Mouse (Mus musculus): ENCODE measurements at regions not wholly inside any gene's neighbourhood (a gene's known extent, or its start where the extent isn't known, plus 50 kb on each side); places are given as distances from the start of the nearest gene placed in this dataset.

DNA sequence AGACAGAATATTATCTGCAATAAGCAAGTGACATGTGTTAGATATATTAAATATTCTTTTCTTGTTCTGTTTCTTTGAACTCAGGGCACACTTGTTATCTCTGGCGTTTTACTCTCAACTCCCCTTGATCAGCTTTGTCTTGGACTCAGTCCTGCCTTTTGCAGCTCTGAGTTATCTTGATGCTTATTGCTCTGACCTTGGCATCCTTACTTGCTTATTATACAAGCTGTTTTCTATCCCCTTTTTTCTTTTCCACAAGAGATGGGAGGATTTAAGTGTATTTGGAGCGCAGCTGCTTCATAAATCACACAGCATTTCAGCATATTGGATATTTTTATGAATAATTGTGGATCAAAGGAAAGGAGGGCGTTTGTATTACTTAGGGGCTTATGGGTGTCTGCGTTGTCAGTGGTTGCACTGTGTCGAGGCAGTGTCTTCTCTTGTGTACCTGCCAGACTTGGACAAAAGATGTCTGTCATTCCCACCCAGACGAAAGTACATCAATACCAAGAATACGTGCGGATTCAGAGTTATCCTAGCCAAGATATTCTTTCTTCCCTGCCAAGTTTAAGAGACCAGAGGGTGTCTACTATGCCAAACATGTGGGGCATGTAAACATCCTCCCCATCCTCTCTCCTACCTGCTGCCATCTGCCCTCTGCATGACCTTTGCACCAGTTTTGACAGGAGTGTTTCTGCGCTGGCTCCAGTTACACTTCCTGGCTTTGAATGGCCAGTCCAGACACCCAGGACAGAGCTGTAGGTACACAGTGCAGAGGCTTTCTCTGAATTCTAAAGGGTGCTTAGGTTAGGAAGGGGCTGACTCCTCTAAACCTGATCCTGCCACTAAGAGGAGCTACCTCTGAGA, 709.3 kb upstream of the Slit2 start:
- H3K9me3 ChIP-seq (replicated peaks) = no peaks in the 10 kb centered on the region
- no peaks in the 10 kb centered on the region for H3K4me1 ChIP-seq
- no peak overlapping the region for H3K9ac ChIP-seq
- ATAC-seq (ENCODE audit: low FRiP score) = no peak
- no peak overlapping the region for H3K4me3 ChIP-seq
- H3K36me3 ChIP-seq = no peaks in the 10 kb centered on the region
- 69% methylated on average over 9 of the region's 9 CpGs for WGBS
- H3K27ac ChIP-seq = no peak overlapping the region
- H3K27me3 ChIP-seq = no peaks in the 10 kb centered on the region
- H3K4me2 ChIP-seq (replicated peaks) = no peak overlapping the region

DNA sequence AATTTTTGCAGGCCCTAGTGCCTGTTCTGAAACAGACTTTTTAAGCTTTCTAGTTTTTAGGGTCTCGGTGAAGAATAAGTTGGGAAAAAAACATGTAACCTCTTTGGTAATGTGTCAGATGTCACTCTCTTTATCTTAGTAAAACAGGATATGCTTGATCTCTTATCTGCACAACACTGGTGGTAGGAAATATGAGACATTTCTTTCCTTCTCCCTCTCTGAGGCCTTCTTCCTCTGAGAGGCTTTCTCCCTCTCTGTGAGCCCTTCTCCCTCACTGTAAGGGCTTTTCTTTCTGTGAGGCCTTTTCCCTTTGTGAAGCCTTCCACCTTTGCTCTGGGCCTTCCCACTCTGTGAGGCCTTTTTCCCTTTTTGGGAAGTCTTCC, 708.7 kb upstream of the Slit2 start:
- Histone ChIP-seq H3K27me3 (no peaks in the 10 kb centered on the region), H3K4me1 (no peaks in the 10 kb centered on the region), H3K9ac (no peak overlapping the region), H3K36me3 (no peaks in the 10 kb centered on the region), H3K4me3 (no peak overlapping the region), H3K27ac (no peak overlapping the region), H3K4me2 (replicated peaks) (no peak overlapping the region), H3K9me3 (replicated peaks) (no peaks in the 10 kb centered on the region)
- no peak for ATAC-seq (ENCODE audit: low FRiP score)
- 73% methylated on average over 1 of the region's 1 CpGs for WGBS

DNA sequence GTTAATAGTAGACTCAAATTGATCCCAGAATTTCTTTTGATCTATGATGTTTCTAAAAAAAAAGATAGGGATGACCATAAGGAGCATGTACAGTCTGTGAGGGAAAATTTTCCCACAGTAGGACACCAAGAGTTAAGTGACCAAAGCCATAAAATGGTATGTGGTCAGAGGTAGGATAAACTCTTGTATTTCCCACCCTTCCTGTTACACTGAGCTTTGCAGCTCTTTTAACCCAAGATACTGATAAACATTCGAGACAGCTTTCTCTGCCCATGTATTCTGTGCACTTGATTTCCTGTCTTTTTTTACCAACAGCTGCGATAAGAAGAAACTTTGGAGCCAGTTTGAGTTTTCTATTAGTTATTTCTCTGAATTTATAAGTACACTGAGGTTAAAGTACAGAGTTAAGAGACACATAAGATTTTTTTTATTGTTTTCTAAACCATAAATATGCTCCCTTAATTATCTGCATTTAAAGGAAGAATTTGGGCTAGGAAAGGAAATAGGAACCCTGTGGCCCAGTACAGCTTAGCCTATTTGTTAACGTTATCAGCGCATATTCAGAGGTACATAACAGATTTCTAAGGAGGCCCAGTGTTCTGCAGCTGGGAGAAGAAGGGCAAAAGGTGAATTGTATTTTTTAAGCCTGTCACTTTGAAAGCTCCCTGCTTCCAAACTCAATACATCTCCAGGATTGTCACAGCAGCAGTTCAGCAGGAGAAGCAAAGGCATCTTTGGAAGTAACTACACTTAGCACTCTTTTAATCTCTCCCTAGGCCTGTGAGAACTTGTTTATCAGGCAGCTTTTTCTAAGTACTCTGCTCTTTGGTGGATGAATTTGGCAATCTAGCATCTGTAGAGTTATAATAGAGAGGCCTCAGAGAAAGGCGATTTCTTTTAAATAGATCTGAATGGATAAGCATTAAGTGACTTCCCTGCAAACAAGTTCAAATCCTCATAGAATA, 706.4 kb upstream of the Slit2 start:
- no peaks in the 10 kb centered on the region for H3K4me1 ChIP-seq
- no peak overlapping the region for H3K9ac ChIP-seq
- WGBS = 58% methylated on average over 5 of the region's 5 CpGs

DNA sequence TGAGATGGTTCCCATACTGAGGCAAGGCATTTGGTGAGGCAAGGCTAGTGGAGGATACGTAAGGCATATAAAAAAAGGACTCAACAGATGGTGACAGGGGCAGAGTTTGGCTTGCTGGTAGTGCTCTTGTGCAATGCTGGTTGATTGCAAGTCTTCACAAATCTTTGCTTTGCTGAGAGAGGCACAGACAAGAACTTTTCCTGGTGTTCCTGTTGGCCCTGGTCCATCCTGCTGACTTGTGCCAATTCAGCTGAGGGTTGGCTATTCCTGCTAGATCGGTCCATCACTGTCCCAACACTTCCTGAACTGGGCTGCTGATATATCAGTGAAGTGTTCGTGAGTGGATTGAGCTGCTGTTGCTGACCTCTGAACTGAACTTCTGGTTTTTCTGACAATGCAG, 703.3 kb upstream of the Slit2 start:
- H3K4me3 ChIP-seq = no peak overlapping the region
- ATAC-seq (ENCODE audit: low FRiP score) = no peak
- 91% methylated on average over 3 of the region's 3 CpGs for WGBS
- no peak overlapping the region for H3K9ac ChIP-seq
- H3K27ac ChIP-seq = no peak overlapping the region
- no peaks in the 10 kb centered on the region for H3K36me3 ChIP-seq
- H3K4me1 ChIP-seq = no peaks in the 10 kb centered on the region
- H3K9me3 ChIP-seq (replicated peaks) = no peaks in the 10 kb centered on the region
- no peaks in the 10 kb centered on the region for H3K27me3 ChIP-seq
- H3K4me2 ChIP-seq (replicated peaks) = no peak overlapping the region

More for the DNA sequence above, 706.4 kb upstream of the Slit2 start:
- ATAC-seq (ENCODE audit: low FRiP score) = no peak
- no peak overlapping the region for H3K4me2 ChIP-seq (replicated peaks)
- no peaks in the 10 kb centered on the region for H3K9me3 ChIP-seq (replicated peaks)
- H3K27me3 ChIP-seq = no peaks in the 10 kb centered on the region
- H3K27ac ChIP-seq = no peak overlapping the region
- no peak overlapping the region for H3K4me3 ChIP-seq
- no peaks in the 10 kb centered on the region for H3K36me3 ChIP-seq

DNA sequence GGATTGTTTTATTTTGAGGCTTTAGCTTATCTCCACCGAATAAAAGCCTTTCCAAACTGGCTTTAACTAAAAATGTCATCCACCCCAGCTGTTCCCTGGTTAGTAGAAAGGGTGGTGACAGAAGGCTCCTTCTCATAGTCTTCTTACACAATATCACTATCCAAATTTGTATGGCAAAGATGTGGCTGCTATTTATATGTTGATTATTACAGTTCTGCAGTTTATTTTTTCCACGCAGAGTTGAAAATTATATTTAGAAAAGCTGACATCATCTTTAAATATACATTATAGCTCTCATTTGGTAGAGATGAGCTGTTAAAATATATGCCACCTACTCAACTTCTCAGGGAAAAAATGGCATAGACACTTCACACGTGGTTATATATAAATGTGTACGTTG, 683.3 kb upstream of the Slit2 start:
- no peaks in the 10 kb centered on the region for H3K9me3 ChIP-seq (replicated peaks)
- H3K4me3 ChIP-seq = no peak overlapping the region
- H3K4me1 ChIP-seq = no peaks in the 10 kb centered on the region
- H3K27ac ChIP-seq = no peak overlapping the region
- no peak overlapping the region for H3K4me2 ChIP-seq (replicated peaks)
- ATAC-seq (ENCODE audit: low FRiP score) = no peak
- H3K9ac ChIP-seq = no peak overlapping the region
- H3K27me3 ChIP-seq = no peaks in the 10 kb centered on the region
- WGBS = 85% methylated on average over 4 of the region's 4 CpGs
- no peaks in the 10 kb centered on the region for H3K36me3 ChIP-seq

DNA sequence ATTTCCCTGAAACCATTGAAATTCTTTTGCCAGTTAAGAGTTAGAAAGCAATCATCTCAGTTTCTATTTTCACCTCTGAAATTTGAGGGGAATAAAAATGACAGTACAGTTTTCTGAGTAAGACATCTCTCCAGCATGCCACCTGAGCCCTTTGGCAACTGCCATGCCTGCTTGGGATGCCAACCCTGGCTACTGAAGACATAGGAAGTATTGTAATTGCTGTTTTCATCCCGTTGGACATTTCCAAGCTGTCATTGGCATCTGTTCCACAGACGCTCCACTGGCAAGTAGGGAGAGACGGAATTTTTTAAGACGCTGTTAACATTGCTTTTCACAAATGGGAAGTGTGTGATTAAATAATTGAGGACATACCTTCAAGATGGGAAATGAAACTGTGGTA, 665.4 kb upstream of the Slit2 start:
- no peak overlapping the region for H3K4me2 ChIP-seq (replicated peaks)
- H3K27ac ChIP-seq = no peak overlapping the region
- H3K9me3 ChIP-seq (replicated peaks) = no peaks in the 10 kb centered on the region
- H3K36me3 ChIP-seq = no peaks in the 10 kb centered on the region
- ATAC-seq (ENCODE audit: low FRiP score) = no peak
- 85% methylated on average over 4 of the region's 4 CpGs for WGBS
- H3K9ac ChIP-seq = no peak overlapping the region
- no peaks in the 10 kb centered on the region for H3K4me1 ChIP-seq
- no peaks in the 10 kb centered on the region for H3K27me3 ChIP-seq
- H3K4me3 ChIP-seq = no peak overlapping the region

DNA sequence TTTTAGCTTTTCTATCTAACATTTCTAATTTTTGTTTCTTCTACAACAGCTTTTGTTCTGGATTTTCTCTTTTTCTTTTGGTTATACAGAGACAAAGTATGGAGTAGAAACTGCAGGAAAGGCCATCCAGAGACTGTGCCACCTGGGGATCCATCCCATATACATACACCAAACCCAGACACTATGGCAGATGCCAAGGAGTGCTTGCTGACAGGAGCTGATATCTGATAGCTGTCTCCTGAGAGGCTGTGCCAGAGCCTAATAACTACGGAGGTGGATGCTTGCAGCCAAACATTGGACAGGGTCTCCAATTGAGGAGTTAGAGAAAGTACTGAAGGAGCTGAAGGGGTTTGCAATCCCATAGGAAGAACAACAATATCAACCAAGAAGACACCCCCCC, 664.8 kb upstream of the Slit2 start:
- H3K27me3 ChIP-seq = no peaks in the 10 kb centered on the region
- no peak overlapping the region for H3K27ac ChIP-seq
- no peak overlapping the region for H3K4me3 ChIP-seq
- H3K4me1 ChIP-seq = no peaks in the 10 kb centered on the region
- no peaks in the 10 kb centered on the region for H3K36me3 ChIP-seq
- WGBS = 52% methylated on average over 1 of the region's 1 CpGs
- no peak for ATAC-seq (ENCODE audit: low FRiP score)
- H3K9me3 ChIP-seq (replicated peaks) = no peaks in the 10 kb centered on the region
- H3K9ac ChIP-seq = no peak overlapping the region
- H3K4me2 ChIP-seq (replicated peaks) = no peak overlapping the region

DNA sequence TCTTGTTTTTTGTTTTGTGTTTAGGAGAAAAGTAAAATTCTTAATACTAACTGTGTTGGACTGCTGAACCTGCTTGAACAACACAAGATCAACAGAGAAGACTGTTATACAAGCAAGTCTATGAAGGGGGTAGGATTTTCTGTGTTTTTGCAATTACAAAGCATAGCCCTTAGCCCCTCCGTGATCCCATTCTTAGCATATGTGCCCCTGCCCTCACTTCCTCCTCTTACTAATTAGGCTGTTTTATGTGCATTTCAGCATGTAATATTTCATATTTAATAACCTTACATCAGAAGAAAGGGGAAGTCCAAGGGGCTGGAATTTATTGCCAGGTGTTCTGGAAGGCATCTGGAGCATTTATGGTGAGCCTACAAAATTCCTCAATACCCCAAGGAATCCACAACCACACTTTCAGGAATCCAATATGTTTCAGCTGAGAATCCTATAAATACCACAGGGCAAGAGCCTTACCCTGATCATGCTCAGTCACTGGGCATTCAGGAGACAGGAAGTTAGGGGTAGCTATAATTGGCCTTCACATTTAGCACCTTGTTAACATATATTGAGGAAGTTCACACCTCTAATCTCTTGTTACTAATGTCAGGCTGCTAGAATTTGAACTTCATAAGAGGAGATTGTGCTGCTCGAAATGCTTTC, 660.3 kb upstream of the Slit2 start:
- Histone ChIP-seq H3K9me3 (replicated peaks) (no peaks in the 10 kb centered on the region), H3K4me1 (no peaks in the 10 kb centered on the region), H3K9ac (no peak overlapping the region), H3K36me3 (no peaks in the 10 kb centered on the region), H3K27me3 (no peaks in the 10 kb centered on the region), H3K4me3 (no peak overlapping the region), H3K4me2 (replicated peaks) (no peak overlapping the region), H3K27ac (no peak overlapping the region)
- no peak for ATAC-seq (ENCODE audit: low FRiP score)
- WGBS = 72% methylated on average over 2 of the region's 2 CpGs

DNA sequence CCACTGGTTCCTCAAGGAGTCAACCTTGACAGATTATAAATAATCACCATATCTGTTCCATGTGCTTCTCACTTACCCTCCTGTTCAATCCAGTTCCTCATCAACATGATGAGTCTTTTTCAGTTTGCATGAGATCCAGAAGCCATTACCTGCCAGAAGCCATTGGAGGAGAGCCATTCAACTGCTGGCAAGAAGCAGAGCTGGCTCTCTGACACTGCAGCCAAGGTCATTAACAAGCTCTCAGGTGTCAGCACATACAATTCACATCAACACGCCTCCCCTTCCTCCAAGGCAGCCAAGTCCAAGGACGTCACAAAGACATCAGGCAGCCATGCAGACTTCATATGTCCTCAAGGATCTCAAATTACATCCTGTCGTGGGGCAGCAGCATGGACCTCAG, 648.6 kb upstream of the Slit2 start:
- H3K4me2 ChIP-seq (replicated peaks) = no peak overlapping the region
- no peaks in the 10 kb centered on the region for H3K27me3 ChIP-seq
- no peaks in the 10 kb centered on the region for H3K36me3 ChIP-seq
- H3K4me1 ChIP-seq = no peaks in the 10 kb centered on the region
- no peaks in the 10 kb centered on the region for H3K9me3 ChIP-seq (replicated peaks)
- ATAC-seq (ENCODE audit: low FRiP score) = no peak
- no peak overlapping the region for H3K27ac ChIP-seq
- H3K4me3 ChIP-seq = no peak overlapping the region
- no peak overlapping the region for H3K9ac ChIP-seq
- 73% methylated on average over 3 of the region's 3 CpGs for WGBS

DNA sequence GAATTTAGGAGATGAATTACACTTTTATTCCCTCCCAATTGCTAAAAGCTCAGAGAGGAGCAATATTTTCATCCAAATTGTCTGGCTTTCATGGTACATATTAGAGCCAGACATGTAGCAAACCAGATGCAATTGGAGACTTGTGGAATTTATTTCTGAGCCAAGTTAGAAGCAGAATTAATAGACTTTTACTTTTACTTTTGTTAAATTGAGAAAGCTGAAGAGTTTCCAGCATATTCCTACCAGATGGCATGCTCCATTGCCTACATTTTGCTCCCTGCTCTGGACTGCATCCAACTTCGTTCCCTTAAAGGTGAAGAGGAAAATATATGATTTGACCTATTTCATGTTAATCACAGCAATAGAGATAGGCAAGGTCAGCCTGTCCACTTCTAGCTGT, 646.4 kb upstream of the Slit2 start:
- 92% methylated on average over 1 of the region's 1 CpGs for WGBS
- ATAC-seq (ENCODE audit: low FRiP score) = no peak

DNA sequence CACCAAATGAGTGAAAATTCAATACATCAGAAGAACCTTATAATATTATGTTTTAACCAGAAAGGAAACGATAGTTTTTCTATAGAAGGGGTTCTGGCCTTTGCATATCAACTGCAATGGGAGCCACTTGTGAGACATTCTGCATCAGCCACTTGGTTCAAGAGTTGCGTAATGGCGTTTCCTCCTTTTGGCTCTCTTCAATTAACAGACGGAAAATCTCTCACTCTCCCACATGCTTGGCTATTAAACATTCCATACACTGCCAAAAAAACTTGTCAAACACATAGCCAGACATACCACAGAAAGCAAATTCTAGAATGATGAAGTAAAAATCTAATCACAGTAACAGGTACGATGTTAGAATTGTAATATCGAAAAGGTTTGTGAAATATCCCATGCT, 643.1 kb upstream of the Slit2 start:
- no peaks in the 10 kb centered on the region for H3K27me3 ChIP-seq
- no peak for ATAC-seq (ENCODE audit: low FRiP score)
- no peak overlapping the region for H3K4me3 ChIP-seq
- 95% methylated on average over 6 of the region's 6 CpGs for WGBS
- H3K4me1 ChIP-seq = no peaks in the 10 kb centered on the region
- no peak overlapping the region for H3K4me2 ChIP-seq (replicated peaks)
- no peak overlapping the region for H3K9ac ChIP-seq
- no peak overlapping the region for H3K27ac ChIP-seq
- no peaks in the 10 kb centered on the region for H3K36me3 ChIP-seq
- no peaks in the 10 kb centered on the region for H3K9me3 ChIP-seq (replicated peaks)

More for the DNA sequence above, 646.4 kb upstream of the Slit2 start:
- no peaks in the 10 kb centered on the region for H3K36me3 ChIP-seq
- H3K9ac ChIP-seq = no peak overlapping the region
- H3K27me3 ChIP-seq = no peaks in the 10 kb centered on the region
- H3K27ac ChIP-seq = no peak overlapping the region
- no peak overlapping the region for H3K4me3 ChIP-seq
- H3K4me2 ChIP-seq (replicated peaks) = no peak overlapping the region
- no peaks in the 10 kb centered on the region for H3K4me1 ChIP-seq
- H3K9me3 ChIP-seq (replicated peaks) = no peaks in the 10 kb centered on the region

DNA sequence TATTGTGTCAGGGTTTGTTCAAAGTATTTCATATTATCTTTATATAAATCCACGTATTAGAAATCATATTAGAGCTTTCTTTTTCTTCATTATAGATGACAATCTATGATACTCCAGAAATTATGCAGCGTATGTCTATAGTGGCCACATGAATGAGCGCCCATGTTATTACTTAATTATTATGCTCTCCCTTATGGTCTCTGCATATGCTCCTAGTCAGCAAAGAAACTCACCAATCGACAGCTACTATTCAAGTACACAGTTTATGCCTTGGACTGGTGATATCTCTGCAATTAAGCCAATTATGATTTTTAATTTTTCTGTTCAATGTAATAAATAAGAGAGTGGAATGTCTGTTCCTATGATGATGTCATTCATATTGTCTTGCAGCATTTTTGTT, 612.8 kb upstream of the Slit2 start:
- H3K27me3 ChIP-seq = no peaks in the 10 kb centered on the region
- no peak overlapping the region for H3K27ac ChIP-seq
- H3K4me1 ChIP-seq = no peaks in the 10 kb centered on the region
- ATAC-seq (ENCODE audit: low FRiP score) = no peak
- no peaks in the 10 kb centered on the region for H3K36me3 ChIP-seq
- WGBS = 88% methylated on average over 4 of the region's 4 CpGs
- H3K4me2 ChIP-seq (replicated peaks) = no peak overlapping the region
- no peak overlapping the region for H3K4me3 ChIP-seq
- no peaks in the 10 kb centered on the region for H3K9me3 ChIP-seq (replicated peaks)
- no peak overlapping the region for H3K9ac ChIP-seq

Measured in hindbrain, embryonic 12.5 days (tissue).